Mouse (Mus musculus) liver, embryonic 16.5 days (tissue): Measurements from ENCODE around the gene Spint5. TPM values are rescaled to one million over a fixed set of nuclear protein-coding genes. Genes with fewer than 3 reads are reported as not detected.
A peak's percentile ranks its signal among the peaks of the same experiment; 100 is the strongest.

ENCODE experiments used
- ATAC-seq: fragments of 200-750 bp; cut with Nextera tagmentation; 2 replicates; pipeline ENCODE4 v1.8.0; 2017; ENCODE audit warnings: low read depth, mild to moderate bottlenecking, moderate number of reproducible peaks, moderate library complexity
- H3K27ac ChIP-seq: fragments of 300-500 bp; sonication (generic); 2 replicates; pipeline ENCODE4 v1.5.1; 2014; ENCODE audit warnings: mild to moderate bottlenecking, low read length
- H3K27me3 ChIP-seq: fragments of 300-500 bp; sonication (generic); 2 replicates; pipeline ENCODE4 v1.6.1; 2014; ENCODE audit warnings: low read depth, low read length, mixed read lengths; ENCODE audit not compliant: control insufficient read depth, insufficient read depth
- H3K36me3 ChIP-seq: fragments of 300-500 bp; sonication (generic); 2 replicates; pipeline ENCODE4 v1.6.1; 2014; ENCODE audit warnings: mild to moderate bottlenecking; ENCODE audit not compliant: control insufficient read depth, insufficient read depth
- H3K4me1 ChIP-seq: fragments of 300-500 bp; sonication (generic); 2 replicates; pipeline ENCODE4 v1.6.1; 2014; ENCODE audit warnings: low read depth, low read length, mixed read lengths; ENCODE audit not compliant: control insufficient read depth
- H3K4me2 ChIP-seq: fragments of 300-500 bp; sonication (generic); 2 replicates; pipeline ENCODE4 v1.6.1; 2014; ENCODE audit warnings: low read depth, low read length, mixed read lengths
- H3K4me3 ChIP-seq: fragments of 300-500 bp; sonication (generic); 2 replicates; pipeline ENCODE4 v1.5.1; 2014; ENCODE audit warnings: low read depth, mild to moderate bottlenecking, low read length
- H3K9ac ChIP-seq: fragments of 300-500 bp; sonication (generic); 2 replicates; pipeline ENCODE4 v1.6.1; 2014; ENCODE audit warnings: low read depth, low read length
- H3K9me3 ChIP-seq: fragments of 300-500 bp; sonication (generic); replicated peaks from 2 replicates; pipeline ENCODE4 v1.6.1; 2016; ENCODE audit warnings: low read length; ENCODE audit not compliant: control insufficient read depth
- WGBS: fragments of 180-500 bp; shearing (Covaris S2); extraction: QIAGEN DNeasy Blood & Tissue Kit; methylation state at CpG from one replicate; pipeline ENCODE4 v1.1.7; 2014; ENCODE audit not compliant: insufficient replicate concordance; 5-methylcytosine and 5-hydroxymethylcytosine counted together
- polyA plus RNA-seq: library from polyadenylated mRNA; unstranded; fragments of >200 nt; fragmentation: Nextera tagmentation; extraction: Ambion mirVana; gene quantifications from 2 replicates; pipeline ENCODE4 v1.2.1, GENCODE M21; 2015

Gene Spint5
- not detected in 2 replicates for polyA plus RNA-seq

DNA sequence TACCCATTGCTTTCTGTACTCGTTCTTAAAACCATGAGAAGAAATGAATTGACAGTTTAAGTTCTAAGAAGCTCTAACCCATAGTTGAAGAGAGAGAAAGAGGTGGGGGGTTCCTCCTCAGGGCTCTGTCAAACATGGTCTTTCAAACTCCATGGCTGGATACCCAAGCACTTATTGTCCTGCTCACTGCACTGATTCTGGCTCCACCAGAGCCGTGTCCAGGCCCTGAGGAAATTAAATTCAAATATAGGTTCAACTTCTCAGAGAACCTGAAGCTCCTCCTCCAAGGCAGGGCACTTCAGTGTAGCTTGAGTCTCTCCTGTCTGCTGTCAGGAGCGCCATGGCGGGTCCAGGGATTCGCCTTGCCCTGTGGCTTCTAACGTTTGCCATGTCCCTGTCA is at the start of gene Spint5:
Spint5 (plus strand) TSS at position 301 of the 400 bp plus-strand sequence.
- no peak for ATAC-seq
- WGBS, result 56% methylated on average over 6 of the region's 6 CpGs

DNA sequence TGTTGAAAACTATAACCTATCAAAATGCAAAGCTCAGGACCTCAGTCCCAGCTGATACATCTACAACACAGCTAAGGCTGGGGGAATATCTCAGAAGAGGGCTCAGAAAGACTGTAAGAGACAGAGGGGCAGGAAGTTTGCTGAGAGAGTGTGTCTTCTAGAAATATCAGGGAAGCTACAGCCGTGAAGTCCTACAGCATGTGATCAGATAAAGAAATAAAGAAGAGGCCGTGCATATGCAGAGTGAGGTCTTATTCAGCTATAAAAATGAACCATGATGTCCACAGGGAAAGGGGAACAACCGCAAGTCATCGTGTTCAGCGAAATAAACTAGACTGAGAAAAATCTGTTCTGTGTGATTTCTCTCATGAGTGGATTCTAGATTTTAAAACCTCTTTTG is 44.8 kb upstream of the Spint5 start:
- Histone ChIP-seq H3K9ac (no peak overlapping the region), H3K9me3 (no peaks in the 10 kb centered on the region; the same call in 1 of the 2 replicates), H3K27me3 (no peaks in the 10 kb centered on the region), H3K4me1 (no peaks in the 10 kb centered on the region), H3K27ac (no peak overlapping the region), H3K36me3 (no peaks in the 10 kb centered on the region), H3K4me3 (no peak overlapping the region), H3K4me2 (no peak overlapping the region)
- whole genome bisulfite sequencing, result 47% methylated on average over 5 of the region's 5 CpGs
- ATAC-seq, result no peak

More for the DNA sequence above, at the start of gene Spint5:
- Histone ChIP-seq H3K4me1 (no peaks in the 10 kb centered on the region), H3K4me3 (no peak within 1 kb of the TSS), H3K4me2 (no peak within 1 kb of the TSS), H3K27me3 (no peaks in the 10 kb centered on the region; the same call in 1 of the 2 replicates), H3K36me3 (no peaks in the 10 kb centered on the region), H3K9me3 (no peaks in the 10 kb centered on the region), H3K27ac (no peak within 1 kb of the TSS), H3K9ac (no peak within 1 kb of the TSS)

GRCm38 (mm10) chr2:164670938-164671337 is 44.2 kb upstream of the Spint5 start:
- WGBS, result 22% methylated on average over 1 of the region's 1 CpGs
- no peak for ATAC-seq

DNA sequence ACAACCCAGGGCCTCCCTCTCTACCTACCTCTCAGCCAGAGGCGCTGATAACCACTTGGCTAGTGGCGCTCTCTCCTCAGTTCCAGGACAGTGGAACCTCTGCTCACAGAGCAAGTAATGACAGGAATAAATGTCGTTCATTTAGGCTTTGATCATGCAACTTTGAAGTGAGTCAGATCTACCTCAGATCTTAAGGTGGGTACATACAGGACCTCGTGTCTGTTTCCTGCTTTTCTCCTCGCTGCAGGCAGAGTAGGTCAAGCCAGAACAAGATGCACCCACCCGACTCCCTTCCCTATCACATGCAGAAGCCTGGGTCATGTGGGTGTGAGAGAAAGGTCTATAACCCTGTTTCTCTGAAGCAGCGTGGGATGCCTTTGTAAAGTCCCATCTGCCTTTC is 41.1 kb upstream of the Spint5 start, which contains the start of gene Wfdc11:
Wfdc11 (minus strand) TSS at position 101 of the 400 bp plus-strand sequence.
- no peak for ATAC-seq
- H3K4me1 ChIP-seq, result peaks cover 3% of the 10 kb centered on the region
- H3K4me2 ChIP-seq, result no peak within 1 kb of the TSS
- no peaks in the 10 kb centered on the region for H3K27me3 ChIP-seq
- H3K9ac ChIP-seq, result no peak within 1 kb of the TSS
- H3K27ac ChIP-seq, result no peak within 1 kb of the TSS
- no peaks in the 10 kb centered on the region for H3K9me3 ChIP-seq
- H3K4me3 ChIP-seq, result no peak within 1 kb of the TSS
- 50% methylated on average over 7 of the region's 7 CpGs for WGBS
- H3K36me3 ChIP-seq, result no peaks in the 10 kb centered on the region

More at GRCm38 (mm10) chr2:164670938-164671337, 44.2 kb upstream of the Spint5 start:
- Histone ChIP-seq H3K9ac (no peak overlapping the region), H3K27me3 (no peaks in the 10 kb centered on the region), H3K36me3 (no peaks in the 10 kb centered on the region), H3K4me1 (no peaks in the 10 kb centered on the region), H3K4me2 (no peak overlapping the region), H3K9me3 (no peaks in the 10 kb centered on the region; the same call in 1 of the 2 replicates), H3K27ac (no peak overlapping the region), H3K4me3 (no peak overlapping the region)

DNA sequence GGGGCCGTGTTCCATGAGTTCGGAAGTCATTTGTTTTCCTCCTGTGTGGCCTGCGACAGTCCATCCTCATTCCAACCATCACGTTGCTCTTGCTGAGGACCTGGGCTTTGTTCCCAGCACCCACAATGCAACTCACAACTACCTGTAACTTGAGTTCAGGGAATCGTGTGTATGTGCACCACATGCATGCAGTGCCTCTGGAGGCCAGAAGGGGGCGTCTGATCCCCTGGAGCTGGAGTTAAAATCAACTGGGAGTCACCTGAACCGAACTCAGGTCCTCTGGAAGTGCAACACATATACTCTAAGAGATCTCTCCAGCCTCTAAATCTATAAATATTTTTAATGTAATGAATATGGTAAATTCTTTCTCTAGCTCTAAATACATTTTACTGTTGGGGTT is 39.0 kb upstream of the Spint5 start:
- H3K27ac ChIP-seq, result no peak overlapping the region
- H3K4me2 ChIP-seq, result no peak overlapping the region
- H3K4me3 ChIP-seq, result no peak overlapping the region
- no peaks in the 10 kb centered on the region for H3K9me3 ChIP-seq
- no peaks in the 10 kb centered on the region for H3K27me3 ChIP-seq
- ATAC-seq, result no peak
- H3K4me1 ChIP-seq, result peaks cover 7% of the 10 kb centered on the region
- WGBS, result 62% methylated on average over 7 of the region's 7 CpGs
- H3K36me3 ChIP-seq, result no peaks in the 10 kb centered on the region
- H3K9ac ChIP-seq, result no peak overlapping the region

DNA sequence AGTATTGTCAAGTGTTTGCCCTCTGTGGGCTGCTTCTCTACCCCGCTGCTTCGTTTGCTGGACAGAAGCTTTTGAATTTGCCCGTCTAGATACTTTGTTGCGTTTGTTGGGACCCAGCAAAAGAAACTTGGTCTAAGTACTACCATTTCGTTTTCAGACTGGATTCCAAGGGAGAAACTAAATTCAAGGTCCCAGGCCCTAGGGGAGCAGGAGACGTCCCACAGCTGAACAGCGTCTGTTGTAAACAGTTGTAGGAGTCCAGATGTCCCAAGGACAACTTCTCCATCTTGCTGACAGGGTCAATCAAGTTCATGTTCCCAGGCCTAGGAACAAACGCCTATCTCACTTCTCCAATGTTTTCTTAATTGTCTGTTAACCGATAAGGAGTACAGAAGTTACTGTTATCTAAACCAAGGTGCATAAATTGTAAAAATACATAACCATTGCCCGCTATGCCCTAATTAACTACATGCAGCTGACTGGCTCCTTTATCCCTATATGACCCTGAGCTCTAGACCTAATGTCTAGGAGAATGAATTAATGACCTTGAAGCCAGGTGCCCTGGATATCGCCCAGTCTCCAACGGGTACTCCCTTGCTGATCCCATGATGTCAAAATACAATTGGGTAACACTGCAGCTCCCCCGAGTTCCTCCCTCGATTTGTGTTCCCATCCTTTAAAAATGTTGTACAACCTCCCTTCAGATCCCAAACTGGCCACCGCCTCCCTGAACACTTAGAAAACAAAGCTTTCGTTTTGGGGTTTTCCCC is 38.0 kb upstream of the Spint5 start:
- Histone ChIP-seq H3K36me3 (no peaks in the 10 kb centered on the region), H3K4me3 (no peak overlapping the region), H3K4me2 (no peak overlapping the region), H3K9me3 (no peaks in the 10 kb centered on the region), H3K27ac (no peak overlapping the region), H3K4me1 (peaks cover 7% of the 10 kb centered on the region), H3K9ac (no peak overlapping the region), H3K27me3 (no peaks in the 10 kb centered on the region)
- 63% methylated on average over 16 of the region's 16 CpGs for WGBS
- ATAC-seq, result no peak

GRCm38 (mm10) chr2:164678848-164679625 is 36.1 kb upstream of the Spint5 start:
- H3K9me3 ChIP-seq, result no peaks in the 10 kb centered on the region
- H3K9ac ChIP-seq, result no peak overlapping the region
- peak; percentile 51 for ATAC-seq
- H3K4me2 ChIP-seq, result peak overlapping the region; percentile 56
- peak overlapping the region; percentile 54 for H3K27ac ChIP-seq
- peaks cover 7% of the 10 kb centered on the region for H3K4me1 ChIP-seq
- peak overlapping the region; percentile 22; the same call in 1 of the 2 replicates for H3K4me3 ChIP-seq
- no peaks in the 10 kb centered on the region for H3K36me3 ChIP-seq
- no peaks in the 10 kb centered on the region for H3K27me3 ChIP-seq
- WGBS, result 19% methylated on average over 19 of the region's 19 CpGs

- peaks cover 7% of the 10 kb centered on the region for H3K4me1 ChIP-seq
- H3K4me2 ChIP-seq, result no peak overlapping the region
- H3K27me3 ChIP-seq, result no peaks in the 10 kb centered on the region
- no peaks in the 10 kb centered on the region for H3K36me3 ChIP-seq
- peak; percentile 48; the same call in 1 of the 2 replicates for ATAC-seq
- no peaks in the 10 kb centered on the region for H3K9me3 ChIP-seq
- no peak overlapping the region for H3K9ac ChIP-seq
- no peak overlapping the region for H3K4me3 ChIP-seq
- WGBS, result 20% methylated on average over 3 of the region's 3 CpGs
- no peak overlapping the region for H3K27ac ChIP-seq
Measured at GRCm38 (mm10) chr2:164679906-164680305, 35.2 kb upstream of the Spint5 start.

DNA sequence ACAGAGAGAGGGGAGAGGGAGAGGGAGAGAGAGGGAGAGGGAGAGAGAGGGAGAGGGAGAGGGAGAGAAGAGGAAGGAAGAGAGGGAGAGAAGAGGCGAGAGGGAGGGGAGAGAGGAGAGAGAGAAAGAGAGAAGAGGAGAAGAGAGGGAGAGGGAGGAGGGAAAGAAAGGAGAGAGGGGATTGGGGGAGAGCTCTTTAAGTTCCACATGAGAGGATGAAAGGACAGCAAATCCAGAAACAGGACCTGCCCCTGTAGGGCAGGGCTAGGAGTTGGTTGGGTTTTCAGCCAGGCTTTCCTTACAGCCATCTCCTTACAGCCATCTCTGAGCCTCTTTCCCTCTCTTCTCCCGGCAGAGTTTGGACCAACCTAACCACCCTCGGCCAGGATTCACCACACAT is 30.3 kb upstream of the Spint5 start, which contains the start of gene Wfdc13:
Wfdc13 (plus strand) TSS at position 301 of the 400 bp plus-strand sequence.
- Histone ChIP-seq H3K27me3 (no peaks in the 10 kb centered on the region), H3K27ac (no peak within 1 kb of the TSS), H3K4me2 (no peak within 1 kb of the TSS), H3K36me3 (no peaks in the 10 kb centered on the region), H3K4me1 (no peaks in the 10 kb centered on the region), H3K9ac (no peak within 1 kb of the TSS), H3K9me3 (no peaks in the 10 kb centered on the region), H3K4me3 (no peak within 1 kb of the TSS)
- 57% methylated on average over 3 of the region's 3 CpGs for WGBS
- no peak for ATAC-seq
